Mouse (Mus musculus) forebrain, embryonic 14.5 days (tissue): Measurements from ENCODE around the gene Wasf2. TPM values are rescaled to one million over a fixed set of nuclear protein-coding genes. Genes with fewer than 3 reads are reported as not detected.
"Not testable (repeated sequence)": the region's sequence is repeated elsewhere in the genome, so short reads cannot be mapped to it uniquely, and the experiment has no call there.

Experiments
- ATAC-seq: fragments of 200-750 bp; cut with Nextera tagmentation; 2 replicates; pipeline ENCODE4 v1.8.0; 2017; ENCODE audit warnings: mild to moderate bottlenecking, moderate library complexity
- DNase-seq: peaks from one replicate; pipeline ENCODE4 v3.0.0-alpha.2; 2015; ENCODE audit warnings: low spot score
- H3K27ac ChIP-seq: fragments of 300-500 bp; sonication (generic); 2 replicates; pipeline ENCODE4 v1.5.1; 2014; ENCODE audit warnings: low read depth, mild to moderate bottlenecking, control low read depth, low read length, moderate library complexity
- H3K27me3 ChIP-seq: fragments of 300-500 bp; sonication (generic); replicated peaks from 2 replicates; pipeline ENCODE4 v1.6.1; 2014; ENCODE audit warnings: low read length, control low read depth, mixed read lengths; ENCODE audit not compliant: control insufficient read depth, insufficient read depth
- H3K36me3 ChIP-seq: fragments of 300-500 bp; sonication (generic); 2 replicates; pipeline ENCODE4 v1.6.1; 2014; ENCODE audit warnings: low read length, control low read depth; ENCODE audit not compliant: control insufficient read depth, insufficient read depth
- H3K4me1 ChIP-seq: fragments of 300-500 bp; sonication (generic); 2 replicates; pipeline ENCODE4 v1.6.1; 2014; ENCODE audit warnings: antibody characterized with exemption, low read length, control low read depth; ENCODE audit not compliant: control insufficient read depth, insufficient read depth
- H3K4me2 ChIP-seq: fragments of 300-500 bp; sonication (generic); 2 replicates; pipeline ENCODE4 v1.6.1; 2014; ENCODE audit warnings: mild to moderate bottlenecking, control low read depth, low read length
- H3K4me3 ChIP-seq: fragments of 300-500 bp; sonication (generic); 2 replicates; pipeline ENCODE4 v1.5.1; 2014; ENCODE audit warnings: low read depth, low read length, control low read depth
- H3K9ac ChIP-seq: fragments of 300-500 bp; sonication (generic); 2 replicates; pipeline ENCODE4 v1.6.1; 2014; ENCODE audit warnings: mild to moderate bottlenecking, low read length, control low read depth, moderate library complexity
- H3K9me3 ChIP-seq: fragments of 300-500 bp; sonication (generic); replicated peaks from 2 replicates; pipeline ENCODE4 v1.6.1; 2016; ENCODE audit warnings: low read length, control low read depth, mixed read lengths; ENCODE audit not compliant: control insufficient read depth
- WGBS: fragments of 180-500 bp; shearing (Covaris S2); extraction: QIAGEN DNeasy Blood & Tissue Kit; methylation state at CpG from one replicate; pipeline ENCODE4 v1.1.7; 2014; 5-methylcytosine and 5-hydroxymethylcytosine counted together
- polyA plus RNA-seq: library from polyadenylated mRNA; unstranded; fragments of >200 nt; fragmentation: Nextera tagmentation; extraction: Ambion mirVana; gene quantifications from 2 replicates; pipeline ENCODE4 v1.2.1, GENCODE M21; 2014

Gene Wasf2
- polyA plus RNA-seq, 1 experiment from 2014 or later = 28.3 TPM

- 31% methylated on average over 1 of the region's 1 CpGs for WGBS
- H3K36me3 ChIP-seq = no peaks in the 10 kb centered on the region
- no peak overlapping the region for H3K9ac ChIP-seq
- no peaks in the 10 kb centered on the region for H3K27me3 ChIP-seq
- DNase-seq (no peak), ATAC-seq (no peak)
- no peak overlapping the region for H3K4me2 ChIP-seq
- peak overlapping the region; percentile 89; the same call in 1 of the 2 replicates for H3K27ac ChIP-seq
- no peak overlapping the region for H3K4me3 ChIP-seq
- no peaks in the 10 kb centered on the region for H3K9me3 ChIP-seq
- peaks cover 50% of the 10 kb centered on the region for H3K4me1 ChIP-seq
Observed at GRCm38 (mm10) chr4:133094255-133094654, 36.0 kb upstream of the Wasf2 start.

GRCm38 (mm10) chr4:133094936-133095733, 35.2 kb upstream of the Wasf2 start:
- H3K4me3 ChIP-seq = 0 out of 2 replicates have a peak overlapping the region, but pooled peaks have one; percentile 1
- peak; percentile 81 for DNase-seq
- H3K36me3 ChIP-seq = no peaks in the 10 kb centered on the region
- H3K4me1 ChIP-seq = peaks cover 44% of the 10 kb centered on the region
- H3K27me3 ChIP-seq = no peaks in the 10 kb centered on the region
- WGBS = 22% methylated on average over 16 of the region's 16 CpGs
- peak; percentile 38 for ATAC-seq
- H3K9me3 ChIP-seq = no peaks in the 10 kb centered on the region
- H3K4me2 ChIP-seq = peak overlapping the region; percentile 41
- peak overlapping the region; percentile 13 for H3K9ac ChIP-seq
- peak overlapping the region; percentile 89 for H3K27ac ChIP-seq

DNA sequence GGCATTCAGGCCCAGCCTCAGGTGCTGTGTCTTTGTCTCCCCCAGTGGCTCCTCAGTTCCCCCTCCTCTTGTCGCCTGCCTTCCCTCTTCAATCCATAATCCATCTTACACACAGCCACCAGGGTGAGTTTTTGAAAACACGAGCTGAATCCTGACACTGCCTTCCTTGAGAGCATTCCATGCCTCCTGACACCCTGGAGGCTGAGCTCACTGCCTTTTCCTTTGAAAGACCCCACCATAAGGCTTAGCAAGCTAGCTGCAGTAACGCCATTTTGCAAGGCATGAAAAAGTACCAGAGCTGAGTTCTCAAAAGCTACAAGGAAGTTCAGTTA, 34.6 kb upstream of the Wasf2 start:
- H3K9me3 ChIP-seq, H3K36me3 ChIP-seq, H3K4me3 ChIP-seq, H3K27me3 ChIP-seq, ATAC-seq: not testable (repeated sequence)
- peak; percentile 69 for DNase-seq
- Histone ChIP-seq H3K4me1 (peaks cover 38% of the 10 kb centered on the region), H3K4me2 (peak overlapping the region; percentile 41), H3K9ac (peak overlapping the region; percentile 13; the same call in 1 of the 2 replicates), H3K27ac (peak overlapping the region; percentile 89)
- 5% methylated on average over 3 of the region's 3 CpGs for WGBS

DNA sequence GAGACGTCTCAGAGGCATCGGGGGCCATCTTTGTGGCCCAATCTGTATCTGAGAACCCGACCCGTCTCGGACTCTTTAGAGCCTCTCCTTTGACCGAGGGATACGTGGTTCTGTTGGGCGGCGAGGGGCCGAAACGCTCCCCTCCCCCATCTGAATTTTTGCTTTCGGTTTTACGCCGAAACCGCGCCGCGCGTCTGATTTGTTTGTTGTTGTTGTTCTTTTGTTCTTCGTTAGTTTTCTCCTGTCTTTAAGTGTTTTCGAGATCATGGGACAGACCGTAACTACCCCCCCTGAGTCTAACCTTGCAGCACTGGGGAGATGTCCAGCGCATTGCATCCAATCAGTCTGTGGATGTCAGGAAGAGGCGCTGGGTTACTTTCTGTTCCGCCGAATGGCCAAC, 33.6 kb upstream of the Wasf2 start:
- H3K9me3 ChIP-seq, ATAC-seq, H3K36me3 ChIP-seq, H3K4me2 ChIP-seq, H3K27me3 ChIP-seq, H3K4me3 ChIP-seq, H3K27ac ChIP-seq, H3K9ac ChIP-seq, DNase-seq: not testable (repeated sequence)
- WGBS = 0% methylated on average over 11 of the region's 26 CpGs
- peaks cover 32% of the 10 kb centered on the region for H3K4me1 ChIP-seq

- Histone ChIP-seq H3K36me3 (no peaks in the 10 kb centered on the region), H3K4me3 (no peak overlapping the region), H3K27me3 (no peaks in the 10 kb centered on the region), H3K4me2 (peak overlapping the region; percentile 34), H3K27ac (no peak overlapping the region), H3K9ac (no peak overlapping the region), H3K9me3 (no peaks in the 10 kb centered on the region), H3K4me1 (0 out of 2 replicates have a peak, but pooled peaks cover 2% of the 10 kb centered on the region)
- no peak for ATAC-seq
- 85% methylated on average over 9 of the region's 9 CpGs for WGBS
- no peak for DNase-seq
Observed at GRCm38 (mm10) chr4:133101751-133102150, 28.6 kb upstream of the Wasf2 start.

- DNase-seq (no peak), ATAC-seq (no peak)
- no peaks in the 10 kb centered on the region for H3K27me3 ChIP-seq
- H3K4me2 ChIP-seq = no peak overlapping the region
- WGBS = 29% methylated on average over 16 of the region's 16 CpGs
- H3K27ac ChIP-seq = no peak overlapping the region
- H3K9ac ChIP-seq = no peak overlapping the region
- H3K9me3 ChIP-seq = no peaks in the 10 kb centered on the region
- no peaks in the 10 kb centered on the region for H3K36me3 ChIP-seq
- H3K4me1 ChIP-seq = 0 out of 2 replicates have a peak, but pooled peaks cover 2% of the 10 kb centered on the region
- H3K4me3 ChIP-seq = no peak overlapping the region
Observed at GRCm38 (mm10) chr4:133103525-133104193, 26.6 kb upstream of the Wasf2 start.

GRCm38 (mm10) chr4:133104194-133104569, 26.1 kb upstream of the Wasf2 start:
- WGBS = 40% methylated on average over 10 of the region's 10 CpGs
- no peak for ATAC-seq
- Histone ChIP-seq H3K9ac (no peak overlapping the region), H3K27ac (no peak overlapping the region), H3K4me1 (0 out of 2 replicates have a peak, but pooled peaks cover 2% of the 10 kb centered on the region), H3K27me3 (no peaks in the 10 kb centered on the region), H3K4me2 (no peak overlapping the region), H3K4me3 (no peak overlapping the region), H3K36me3 (no peaks in the 10 kb centered on the region), H3K9me3 (no peaks in the 10 kb centered on the region)
- DNase-seq = no peak

DNA sequence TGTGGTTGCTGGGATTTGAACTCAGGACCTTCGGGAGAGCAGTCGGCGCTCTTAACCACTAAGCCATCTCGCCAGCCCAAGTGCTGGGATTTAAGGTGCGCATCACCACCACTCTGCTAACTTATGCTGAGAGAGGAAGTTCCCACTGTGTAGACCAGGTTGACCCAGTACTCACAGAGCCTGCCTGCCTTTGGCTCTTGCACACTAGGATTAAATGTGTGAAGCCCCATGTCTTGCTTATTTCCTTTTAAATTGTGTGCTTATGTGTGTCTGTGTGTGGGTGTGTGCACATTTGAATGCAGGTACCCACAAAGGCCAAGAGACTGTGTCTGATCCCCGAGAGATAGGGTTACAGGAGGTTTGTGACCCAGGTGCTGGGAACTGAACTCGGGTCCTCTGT, 23.6 kb upstream of the Wasf2 start:
- no peaks in the 10 kb centered on the region for H3K36me3 ChIP-seq
- ATAC-seq (no peak), DNase-seq (no peak)
- H3K4me3 ChIP-seq = no peak overlapping the region
- WGBS = 96% methylated on average over 7 of the region's 7 CpGs
- H3K27ac ChIP-seq = no peak overlapping the region
- H3K9ac ChIP-seq = no peak overlapping the region
- H3K4me2 ChIP-seq = no peak overlapping the region
- no peaks in the 10 kb centered on the region for H3K9me3 ChIP-seq
- no peaks in the 10 kb centered on the region for H3K27me3 ChIP-seq
- 0 out of 2 replicates have a peak, but pooled peaks cover 2% of the 10 kb centered on the region for H3K4me1 ChIP-seq

GRCm38 (mm10) chr4:133107788-133108281, 22.5 kb upstream of the Wasf2 start:
- WGBS = 62% methylated on average over 13 of the region's 13 CpGs
- no peak overlapping the region for H3K9ac ChIP-seq
- ATAC-seq (no peak), DNase-seq (no peak)
- 0 out of 2 replicates have a peak, but pooled peaks cover 2% of the 10 kb centered on the region for H3K4me1 ChIP-seq
- no peak overlapping the region for H3K4me3 ChIP-seq
- H3K27ac ChIP-seq = no peak overlapping the region
- H3K36me3 ChIP-seq = no peaks in the 10 kb centered on the region
- H3K4me2 ChIP-seq = no peak overlapping the region
- H3K27me3 ChIP-seq = no peaks in the 10 kb centered on the region
- H3K9me3 ChIP-seq = no peaks in the 10 kb centered on the region
